Mouse (Mus musculus) left cerebral cortex, adult 2 months (tissue): ENCODE results near the gene Borcs5. TPM values are rescaled to one million over a fixed set of nuclear protein-coding genes. Genes with fewer than 3 reads are reported as not detected.

Experiments used
- DNase-seq, 2 experiments: peaks; one replicate each; pipeline ENCODE4 v3.0.0; 2021 to 2022; ENCODE audit warnings: low spot score in 2 of 2, mixed read lengths in 1 of 2; ENCODE audit errors: extremely low spot score in 1 of 2
- H3K27ac ChIP-seq: fragments of 200-600 bp; 2 replicates; pipeline ENCODE4 v1.8.1; 2022
- H3K4me3 ChIP-seq: fragments of 200-600 bp; 2 replicates; pipeline ENCODE4 v1.8.1; 2022
- CTCF ChIP-seq: fragments of 200-600 bp; IDR thresholded peaks from 2 replicates; pipeline ENCODE4 v1.8.1; 2022; ENCODE audit warnings: antibody characterized with exemption, mild to moderate bottlenecking, moderate library complexity
- intact Hi-C: fragments of 180-260 bp; cut with DNase I; formaldehyde crosslinking; loops from one replicate; pipeline ENCODE4 v1.15.1; 2025
- total RNA-seq, 2 experiments: library from RNA; stranded (reverse); gene quantifications; 2 replicates each; pipeline ENCODE4 v1.2.3; 2021

Borcs5 gene
- total RNA-seq, 2 experiments from 2014 or later = 34.1 to 37.6 TPM

DNA sequence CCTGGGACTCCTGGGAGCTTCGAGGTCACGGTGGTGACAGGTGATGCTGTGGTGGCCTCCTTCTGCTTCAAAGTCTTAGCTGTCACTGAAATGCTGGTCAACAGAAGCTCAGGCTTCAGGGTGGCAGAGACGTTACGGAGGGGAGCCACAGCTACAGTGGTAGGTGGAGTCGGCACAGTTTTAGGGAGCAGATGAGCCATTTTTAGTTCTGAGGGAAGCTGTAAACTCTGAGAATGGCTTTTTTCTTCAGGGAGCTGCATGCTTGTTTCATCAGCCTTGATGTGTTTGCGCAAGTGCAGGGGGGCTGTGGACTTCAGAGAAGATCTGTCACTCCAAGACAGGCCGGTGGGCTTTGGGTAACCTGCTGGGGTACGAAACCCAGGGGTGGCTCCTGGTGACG, 28.9 kb upstream of the Borcs5 start:
- TF ChIP-seq CTCF = no peak
- intact Hi-C loops = no loop called here
- no peak for DNase-seq
- no peak overlapping the region for H3K27ac ChIP-seq
- H3K4me3 ChIP-seq = no peak overlapping the region

DNA sequence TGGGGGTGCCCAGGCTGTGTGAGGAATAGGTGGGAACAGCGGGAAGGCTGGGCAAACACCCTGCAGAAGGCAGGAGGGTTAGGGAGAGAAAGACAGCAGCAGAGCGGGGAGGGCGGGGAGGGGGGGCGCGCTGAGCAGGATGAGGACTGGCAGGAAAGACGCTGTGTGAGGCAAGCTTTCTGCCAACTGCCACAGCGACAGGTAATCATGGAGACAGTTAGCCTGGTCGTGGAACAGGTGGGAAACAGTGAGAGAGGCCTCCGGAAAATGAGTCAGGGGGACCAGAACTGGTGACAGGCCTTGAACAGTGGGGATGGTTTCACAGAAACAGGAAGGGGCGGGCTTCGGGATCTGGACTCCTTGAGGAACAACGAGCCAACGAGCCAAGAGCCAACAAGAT, 27.4 kb upstream of the Borcs5 start:
- intact Hi-C loops = no loop called here
- Histone ChIP-seq H3K27ac (no peak overlapping the region), H3K4me3 (no peak overlapping the region)
- no peak for TF ChIP-seq CTCF
- no peak for DNase-seq

- Histone ChIP-seq H3K27ac (no peak overlapping the region), H3K4me3 (no peak overlapping the region)
- DNase-seq = no peak
- no peak for TF ChIP-seq CTCF
- intact Hi-C loops = no loop called here
These were observed 25.0 kb upstream of the Borcs5 start for GRCm38 (mm10) chr6:134614322-134614721.

- peak; percentile 83 to 87 for DNase-seq
- Histone ChIP-seq H3K27ac (no peak overlapping the region), H3K4me3 (peak overlapping the region; percentile 40)
- TF ChIP-seq CTCF = peak; percentile 99
- intact Hi-C loops = loop anchor here (1.0 to 5.0 kb wide), 2 partner anchors 190 to 653 kb away; no protein-coding TSS in a partner anchor
These were observed 24.3 kb upstream of the Borcs5 start for GRCm38 (mm10) chr6:134614723-134615648.

GRCm38 (mm10) chr6:134617589-134617988, 21.7 kb upstream of the Borcs5 start:
- DNase-seq = no peak
- intact Hi-C loops = loop anchor here (5.0 kb wide), 1 partner anchor 655 kb away; no protein-coding TSS in a partner anchor

GRCm38 (mm10) chr6:134620129-134620528, 19.2 kb upstream of the Borcs5 start:
- DNase-seq = no peak
- intact Hi-C loops = no loop called here
- no peak overlapping the region for H3K27ac ChIP-seq
- no peak overlapping the region for H3K4me3 ChIP-seq
- no peak for TF ChIP-seq CTCF

More at GRCm38 (mm10) chr6:134617589-134617988, 21.7 kb upstream of the Borcs5 start:
- Histone ChIP-seq H3K4me3 (no peak overlapping the region), H3K27ac (no peak overlapping the region)
- no peak; the same call in 1 of the 2 replicates for TF ChIP-seq CTCF

GRCm38 (mm10) chr6:134620846-134621551, 18.3 kb upstream of the Borcs5 start:
- intact Hi-C loops = loop anchor here (1.0 kb wide), 1 partner anchor 21 kb away; no protein-coding TSS in a partner anchor
- Histone ChIP-seq H3K27ac (peak overlapping the region; percentile 50), H3K4me3 (no peak overlapping the region)
- TF ChIP-seq CTCF = peak; percentile 72
- peak; percentile 66 to 71 for DNase-seq

DNA sequence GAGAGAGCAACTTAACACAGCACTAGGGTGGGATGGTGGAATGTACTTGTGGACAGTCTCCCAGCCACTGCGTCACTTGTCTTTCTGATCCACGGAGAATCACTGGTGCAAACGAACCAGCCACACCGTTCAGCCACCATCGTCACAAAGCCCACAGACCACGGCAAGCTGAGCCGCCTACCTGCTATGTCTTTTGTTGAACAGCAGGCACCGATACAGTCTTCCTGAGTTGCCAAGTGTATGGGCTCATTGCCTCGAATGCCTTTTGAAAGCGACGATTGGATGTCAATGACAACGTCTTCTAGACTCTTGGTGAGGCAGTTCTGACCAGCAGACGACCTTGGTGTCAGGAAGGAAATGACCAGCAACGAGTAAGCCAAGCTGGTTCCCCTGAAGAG, 17.8 kb upstream of the Borcs5 start:
- TF ChIP-seq CTCF = no peak
- DNase-seq = peak; percentile 22 to 46
- no peak overlapping the region for H3K4me3 ChIP-seq
- intact Hi-C loops = loop anchor here (1.0 kb wide), 1 partner anchor 21 kb away; no protein-coding TSS in a partner anchor
- H3K27ac ChIP-seq = peak overlapping the region; percentile 50

DNA sequence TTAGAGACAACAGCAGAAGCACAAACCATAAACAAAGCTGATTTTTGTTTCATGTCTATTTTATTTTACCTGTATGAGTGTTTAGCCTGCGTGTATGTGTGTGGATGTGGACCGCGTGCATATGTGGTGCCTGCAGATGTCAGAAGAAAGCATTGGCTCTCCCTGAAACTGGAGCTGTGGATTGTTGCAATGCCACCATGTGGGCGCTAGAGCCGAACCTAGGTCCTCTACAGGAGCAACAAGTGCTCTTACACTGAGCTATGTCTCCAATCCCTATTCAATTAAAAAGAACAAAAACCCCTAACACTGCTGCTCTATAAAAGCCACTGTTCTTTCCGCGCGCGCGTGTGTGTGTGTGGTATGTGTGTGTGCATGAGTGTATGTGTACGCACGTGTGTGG, 13.9 kb upstream of the Borcs5 start:
- no peak for TF ChIP-seq CTCF
- intact Hi-C loops = no loop called here
- Histone ChIP-seq H3K4me3 (no peak overlapping the region), H3K27ac (no peak overlapping the region)
- DNase-seq = no peak

DNA sequence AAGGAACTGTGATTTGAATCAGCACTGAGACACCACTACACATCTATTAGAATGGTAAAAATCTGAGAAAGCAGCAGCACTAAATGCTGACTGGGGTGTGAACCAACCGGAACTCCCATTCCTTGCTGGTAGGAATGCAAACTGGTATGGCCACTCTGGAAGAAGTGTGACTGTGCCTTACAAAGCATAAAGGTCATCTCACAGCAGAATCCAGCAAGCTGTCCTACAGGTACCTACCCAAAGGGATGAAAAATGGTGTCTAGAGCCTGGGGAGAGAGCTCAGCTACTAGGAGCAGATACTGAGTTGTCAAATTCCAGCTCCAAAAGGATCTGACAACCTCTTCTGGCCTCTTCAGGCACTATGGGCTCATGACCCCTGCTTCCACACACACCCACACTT, 12.7 kb upstream of the Borcs5 start:
- no peak for DNase-seq
- Histone ChIP-seq H3K4me3 (no peak overlapping the region), H3K27ac (no peak overlapping the region)
- intact Hi-C loops = no loop called here
- no peak for TF ChIP-seq CTCF

- Histone ChIP-seq H3K4me3 (no peak overlapping the region), H3K27ac (no peak overlapping the region)
- no peak for TF ChIP-seq CTCF
- intact Hi-C loops = no loop called here
- DNase-seq = no peak
These were observed 8.9 kb upstream of the Borcs5 start for GRCm38 (mm10) chr6:134630447-134630846.
